Mouse (Mus musculus): ENCODE measurements at regions not wholly inside any gene's neighbourhood (a gene's known extent, or its start where the extent isn't known, plus 50 kb on each side); places are given as distances from the start of the nearest gene placed in this dataset.

GRCm38 (mm10) chr8:89153605-89154004 lies 109.6 kb upstream of the Sall1 start:
- Histone ChIP-seq H3K4me3 (ENCODE audit: low read depth, low read length) (no peak overlapping the region), H3K9me3 (replicated peaks; ENCODE audit: control insufficient read depth, low read length) (no peaks in the 10 kb centered on the region), H3K4me2 (ENCODE audit: low read depth, low read length) (no peak overlapping the region), H3K9ac (ENCODE audit: low read depth, low read length) (no peak overlapping the region), H3K4me1 (ENCODE audit: control insufficient read depth, low read depth, low read length) (no peaks in the 10 kb centered on the region), H3K27me3 (ENCODE audit: control insufficient read depth, insufficient read depth, low read depth, low read length) (no peaks in the 10 kb centered on the region), H3K27ac (ENCODE audit: low read length) (no peak overlapping the region), H3K36me3 (ENCODE audit: control insufficient read depth, insufficient read depth) (no peaks in the 10 kb centered on the region)
- ATAC-seq (ENCODE audit: low read depth): no peak
- 56% methylated on average over 3 of the region's 3 CpGs for WGBS (ENCODE audit: insufficient replicate concordance)

GRCm38 (mm10) chr8:89152867-89153595 lies 109.1 kb upstream of the Sall1 start:
- no peak overlapping the region for H3K4me2 ChIP-seq (ENCODE audit: low read depth, low read length)
- H3K9ac ChIP-seq (ENCODE audit: low read depth, low read length): no peak overlapping the region
- no peaks in the 10 kb centered on the region for H3K27me3 ChIP-seq (ENCODE audit: control insufficient read depth, insufficient read depth, low read depth, low read length)
- no peak overlapping the region for H3K4me3 ChIP-seq (ENCODE audit: low read depth, low read length)
- H3K36me3 ChIP-seq (ENCODE audit: control insufficient read depth, insufficient read depth): no peaks in the 10 kb centered on the region
- no peaks in the 10 kb centered on the region for H3K4me1 ChIP-seq (ENCODE audit: control insufficient read depth, low read depth, low read length)
- 60% methylated on average over 17 of the region's 17 CpGs for WGBS (ENCODE audit: insufficient replicate concordance)
- ATAC-seq (ENCODE audit: low read depth): no peak
- no peak overlapping the region for H3K27ac ChIP-seq (ENCODE audit: low read length)
- no peaks in the 10 kb centered on the region for H3K9me3 ChIP-seq (replicated peaks; ENCODE audit: control insufficient read depth, low read length)

- 60% methylated on average over 8 of the region's 8 CpGs for WGBS (ENCODE audit: insufficient replicate concordance)
- H3K9me3 ChIP-seq (replicated peaks; ENCODE audit: control insufficient read depth, low read length): no peaks in the 10 kb centered on the region
- no peaks in the 10 kb centered on the region for H3K4me1 ChIP-seq (ENCODE audit: control insufficient read depth, low read depth, low read length)
- no peak overlapping the region for H3K4me2 ChIP-seq (ENCODE audit: low read depth, low read length)
- H3K36me3 ChIP-seq (ENCODE audit: control insufficient read depth, insufficient read depth): no peaks in the 10 kb centered on the region
- no peak for ATAC-seq (ENCODE audit: low read depth)
- H3K27ac ChIP-seq (ENCODE audit: low read length): no peak overlapping the region
- no peak overlapping the region for H3K9ac ChIP-seq (ENCODE audit: low read depth, low read length)
- H3K4me3 ChIP-seq (ENCODE audit: low read depth, low read length): no peak overlapping the region
- H3K27me3 ChIP-seq (ENCODE audit: control insufficient read depth, insufficient read depth, low read depth, low read length): no peaks in the 10 kb centered on the region
Observed at GRCm38 (mm10) chr8:89152331-89152730, 108.4 kb upstream of the Sall1 start.

- 36% methylated on average over 2 of the region's 2 CpGs for WGBS (ENCODE audit: insufficient replicate concordance)
- no peaks in the 10 kb centered on the region for H3K9me3 ChIP-seq (replicated peaks; ENCODE audit: control insufficient read depth, low read length)
- no peak overlapping the region for H3K4me3 ChIP-seq (ENCODE audit: low read depth, low read length)
- H3K27me3 ChIP-seq (ENCODE audit: control insufficient read depth, insufficient read depth, low read depth, low read length): no peaks in the 10 kb centered on the region
- H3K4me1 ChIP-seq (ENCODE audit: control insufficient read depth, low read depth, low read length): no peaks in the 10 kb centered on the region
- no peak overlapping the region for H3K4me2 ChIP-seq (ENCODE audit: low read depth, low read length)
- H3K36me3 ChIP-seq (ENCODE audit: control insufficient read depth, insufficient read depth): no peaks in the 10 kb centered on the region
- ATAC-seq (ENCODE audit: low read depth): no peak
- no peak overlapping the region for H3K27ac ChIP-seq (ENCODE audit: low read length)
- no peak overlapping the region for H3K9ac ChIP-seq (ENCODE audit: low read depth, low read length)
Observed at GRCm38 (mm10) chr8:89150952-89151351, 107.0 kb upstream of the Sall1 start.

GRCm38 (mm10) chr8:89141529-89142235 lies 97.7 kb upstream of the Sall1 start:
- Histone ChIP-seq H3K9ac (ENCODE audit: low read depth, low read length) (no peak overlapping the region), H3K36me3 (ENCODE audit: control insufficient read depth, insufficient read depth) (no peaks in the 10 kb centered on the region), H3K27me3 (ENCODE audit: control insufficient read depth, insufficient read depth, low read depth, low read length) (no peaks in the 10 kb centered on the region), H3K4me3 (ENCODE audit: low read depth, low read length) (no peak overlapping the region), H3K9me3 (replicated peaks; ENCODE audit: control insufficient read depth, low read length) (no peaks in the 10 kb centered on the region), H3K4me2 (ENCODE audit: low read depth, low read length) (no peak overlapping the region), H3K27ac (ENCODE audit: low read length) (no peak overlapping the region), H3K4me1 (ENCODE audit: control insufficient read depth, low read depth, low read length) (no peaks in the 10 kb centered on the region)
- 62% methylated on average over 8 of the region's 8 CpGs for WGBS (ENCODE audit: insufficient replicate concordance)
- ATAC-seq (ENCODE audit: low read depth): peak; percentile 76

- Histone ChIP-seq H3K27me3 (ENCODE audit: control insufficient read depth, insufficient read depth, low read depth, low read length) (no peaks in the 10 kb centered on the region), H3K27ac (ENCODE audit: low read length) (no peak overlapping the region), H3K9me3 (replicated peaks; ENCODE audit: control insufficient read depth, low read length) (no peaks in the 10 kb centered on the region), H3K4me1 (ENCODE audit: control insufficient read depth, low read depth, low read length) (no peaks in the 10 kb centered on the region), H3K36me3 (ENCODE audit: control insufficient read depth, insufficient read depth) (no peaks in the 10 kb centered on the region), H3K4me2 (ENCODE audit: low read depth, low read length) (no peak overlapping the region), H3K4me3 (ENCODE audit: low read depth, low read length) (no peak overlapping the region), H3K9ac (ENCODE audit: low read depth, low read length) (no peak overlapping the region)
- 44% methylated on average over 3 of the region's 3 CpGs for WGBS (ENCODE audit: insufficient replicate concordance)
- no peak for ATAC-seq (ENCODE audit: low read depth)
Observed at GRCm38 (mm10) chr8:89139876-89140275, 95.9 kb upstream of the Sall1 start.

GRCm38 (mm10) chr8:89138416-89139125 lies 94.6 kb upstream of the Sall1 start:
- Histone ChIP-seq H3K27ac (ENCODE audit: low read length) (no peak overlapping the region), H3K36me3 (ENCODE audit: control insufficient read depth, insufficient read depth) (no peaks in the 10 kb centered on the region), H3K4me2 (ENCODE audit: low read depth, low read length) (no peak overlapping the region), H3K9ac (ENCODE audit: low read depth, low read length) (no peak overlapping the region), H3K27me3 (ENCODE audit: control insufficient read depth, insufficient read depth, low read depth, low read length) (no peaks in the 10 kb centered on the region), H3K4me1 (ENCODE audit: control insufficient read depth, low read depth, low read length) (no peaks in the 10 kb centered on the region), H3K9me3 (replicated peaks; ENCODE audit: control insufficient read depth, low read length) (no peaks in the 10 kb centered on the region), H3K4me3 (ENCODE audit: low read depth, low read length) (no peak overlapping the region)
- ATAC-seq (ENCODE audit: low read depth): no peak
- 64% methylated on average over 8 of the region's 8 CpGs for WGBS (ENCODE audit: insufficient replicate concordance)

- Histone ChIP-seq H3K4me3 (ENCODE audit: low read depth, low read length) (no peak overlapping the region), H3K27me3 (ENCODE audit: control insufficient read depth, insufficient read depth, low read depth, low read length) (no peaks in the 10 kb centered on the region), H3K9ac (ENCODE audit: low read depth, low read length) (no peak overlapping the region), H3K27ac (ENCODE audit: low read length) (no peak overlapping the region), H3K4me1 (ENCODE audit: control insufficient read depth, low read depth, low read length) (no peaks in the 10 kb centered on the region), H3K36me3 (ENCODE audit: control insufficient read depth, insufficient read depth) (no peaks in the 10 kb centered on the region), H3K4me2 (ENCODE audit: low read depth, low read length) (no peak overlapping the region), H3K9me3 (replicated peaks; ENCODE audit: control insufficient read depth, low read length) (no peaks in the 10 kb centered on the region)
- WGBS (ENCODE audit: insufficient replicate concordance): 65% methylated on average over 19 of the region's 19 CpGs
- ATAC-seq (ENCODE audit: low read depth): no peak
Observed at GRCm38 (mm10) chr8:89134581-89135484, 90.9 kb upstream of the Sall1 start.
